Mouse (Mus musculus): ENCODE results near the gene Rpl23a. TPM values are rescaled to one million over a fixed set of nuclear protein-coding genes. Genes with fewer than 3 reads are reported as not detected.

Gene Rpl23a
- polyA plus RNA-seq, 1 experiment from 2014 or later, result 1,230 TPM

DNA sequence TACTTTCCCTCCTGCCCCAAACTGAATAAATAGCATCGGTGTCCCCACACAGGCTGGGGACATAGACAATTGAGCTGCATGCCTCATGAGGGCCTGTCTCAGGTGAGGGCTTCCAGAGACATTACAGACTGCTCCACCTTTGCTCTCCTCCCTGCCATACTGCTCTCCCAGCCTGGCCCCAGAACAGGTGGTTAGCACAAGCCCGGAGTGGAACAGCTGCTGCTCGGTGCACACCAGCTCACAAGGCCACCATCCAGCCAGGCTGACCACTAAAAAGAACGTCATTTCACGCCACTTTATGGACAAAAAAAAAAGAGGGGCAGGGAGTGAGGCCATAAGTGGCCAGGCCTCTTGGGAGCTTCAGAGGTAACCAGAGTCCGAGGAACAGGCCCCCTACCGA, 23.8 kb upstream of the Rpl23a start:
- Histone ChIP-seq H3K4me3 (ENCODE audit: low read depth, low read length) (no peak overlapping the region), H3K9me3 (ENCODE audit: control insufficient read depth, low read length) (no peaks in the 10 kb centered on the region), H3K27me3 (ENCODE audit: control insufficient read depth, insufficient read depth, low read length) (no peaks in the 10 kb centered on the region), H3K27ac (ENCODE audit: low read depth, low read length) (peak overlapping the region; percentile 96), H3K36me3 (ENCODE audit: control insufficient read depth, insufficient read depth, low read length) (peaks cover 35% of the 10 kb centered on the region), H3K9ac (ENCODE audit: low read length) (peak overlapping the region; percentile 37), H3K4me2 (ENCODE audit: low read depth) (no peak overlapping the region), H3K4me1 (ENCODE audit: control insufficient read depth, insufficient read depth, low read length) (peaks cover 28% of the 10 kb centered on the region)
- WGBS, result 67% methylated on average over 7 of the region's 7 CpGs
- ATAC-seq (ENCODE audit: insufficient read depth, low FRiP score, low TSS enrichment), result no peak
- no peak for DNase-seq (ENCODE audit: low spot score)

DNA sequence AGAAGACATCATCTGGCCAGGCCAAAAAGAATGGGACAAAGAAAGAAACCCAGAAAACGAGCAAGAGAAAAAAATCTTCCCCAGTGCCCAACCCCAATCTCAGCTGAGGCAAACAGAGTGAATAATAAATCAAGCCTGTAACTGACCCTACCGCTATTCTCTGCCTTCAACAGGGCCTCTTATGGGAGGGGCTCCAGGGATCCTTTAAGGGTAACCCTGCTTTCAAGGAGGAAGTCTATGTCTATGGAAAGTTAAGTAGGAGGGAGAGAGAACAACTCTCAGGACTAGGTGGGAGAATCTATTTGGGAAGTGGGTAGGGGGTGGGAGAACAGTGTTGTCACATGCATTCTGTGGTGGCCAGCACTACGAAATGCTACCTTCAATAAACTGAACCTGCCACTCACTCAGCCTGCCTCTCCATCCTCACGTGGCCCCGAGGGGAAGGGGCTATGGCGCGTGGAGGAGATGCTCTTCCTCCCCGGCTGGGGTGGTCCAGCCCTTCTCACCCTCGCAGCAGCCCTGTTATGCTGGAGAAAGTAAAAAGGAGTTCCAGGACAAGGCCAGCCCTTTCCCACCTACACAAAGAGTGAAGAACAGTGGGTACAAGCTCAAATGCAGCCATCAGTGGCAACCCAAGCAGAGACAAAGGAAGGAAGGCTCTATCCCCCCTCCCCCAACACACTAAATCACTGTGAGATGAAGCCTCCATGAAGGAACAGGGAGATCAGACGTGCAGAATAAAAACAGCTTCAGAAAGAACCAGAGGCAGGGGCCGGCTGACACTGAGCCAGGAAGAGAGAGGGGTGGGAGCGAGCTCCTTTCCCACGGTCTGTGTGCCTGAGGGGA, 22.2 kb upstream of the Rpl23a start:
- Histone ChIP-seq H3K9me3 (ENCODE audit: control insufficient read depth, low read length) (no peaks in the 10 kb centered on the region), H3K9ac (ENCODE audit: low read length) (peak overlapping the region; percentile 61), H3K4me1 (ENCODE audit: control insufficient read depth, insufficient read depth, low read length) (peaks cover 28% of the 10 kb centered on the region), H3K4me3 (ENCODE audit: low read depth, low read length) (no peak overlapping the region), H3K27me3 (ENCODE audit: control insufficient read depth, insufficient read depth, low read length) (no peaks in the 10 kb centered on the region), H3K27ac (ENCODE audit: low read depth, low read length) (peak overlapping the region; percentile 96), H3K4me2 (ENCODE audit: low read depth) (peak overlapping the region; percentile 21; the same call in 1 of the 2 replicates), H3K36me3 (ENCODE audit: control insufficient read depth, insufficient read depth, low read length) (peaks cover 25% of the 10 kb centered on the region)
- 44% methylated on average over 13 of the region's 13 CpGs for WGBS
- ATAC-seq (ENCODE audit: insufficient read depth, low FRiP score, low TSS enrichment) (peak; percentile 71), DNase-seq (ENCODE audit: low spot score) (peak; percentile 57)

DNA sequence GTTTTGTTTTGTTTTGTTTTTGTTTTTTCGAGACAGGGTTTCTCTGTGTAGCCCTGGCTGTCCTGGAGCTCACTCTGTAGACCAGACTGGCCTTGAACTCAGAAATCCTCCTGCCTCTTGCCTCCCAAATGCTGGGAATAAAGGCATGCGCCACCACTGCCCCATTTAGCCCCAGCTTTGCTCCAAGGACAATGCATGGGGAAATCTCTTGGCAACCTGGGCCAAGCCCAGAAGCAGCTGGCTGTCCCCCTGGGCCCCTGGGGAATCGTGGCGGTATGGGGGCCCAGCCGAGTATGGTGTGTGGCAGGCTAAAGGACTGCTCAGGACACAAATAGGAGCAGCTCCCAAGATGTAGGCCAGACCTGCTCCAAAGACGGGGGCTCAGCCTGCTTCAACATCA, 20.9 kb upstream of the Rpl23a start:
- Histone ChIP-seq H3K4me3 (ENCODE audit: low read depth, low read length) (no peak overlapping the region), H3K4me1 (ENCODE audit: control insufficient read depth, insufficient read depth, low read length) (peaks cover 28% of the 10 kb centered on the region), H3K27me3 (ENCODE audit: control insufficient read depth, insufficient read depth, low read length) (no peaks in the 10 kb centered on the region), H3K27ac (ENCODE audit: low read depth, low read length) (peak overlapping the region; percentile 96), H3K36me3 (ENCODE audit: control insufficient read depth, insufficient read depth, low read length) (peaks cover 18% of the 10 kb centered on the region), H3K4me2 (ENCODE audit: low read depth) (no peak overlapping the region), H3K9ac (ENCODE audit: low read length) (0 out of 2 replicates have a peak overlapping the region, but pooled peaks have one; percentile 26), H3K9me3 (ENCODE audit: control insufficient read depth, low read length) (no peaks in the 10 kb centered on the region)
- no peak for DNase-seq (ENCODE audit: low spot score)
- 67% methylated on average over 6 of the region's 6 CpGs for WGBS
- no peak for ATAC-seq (ENCODE audit: insufficient read depth, low FRiP score, low TSS enrichment)

DNA sequence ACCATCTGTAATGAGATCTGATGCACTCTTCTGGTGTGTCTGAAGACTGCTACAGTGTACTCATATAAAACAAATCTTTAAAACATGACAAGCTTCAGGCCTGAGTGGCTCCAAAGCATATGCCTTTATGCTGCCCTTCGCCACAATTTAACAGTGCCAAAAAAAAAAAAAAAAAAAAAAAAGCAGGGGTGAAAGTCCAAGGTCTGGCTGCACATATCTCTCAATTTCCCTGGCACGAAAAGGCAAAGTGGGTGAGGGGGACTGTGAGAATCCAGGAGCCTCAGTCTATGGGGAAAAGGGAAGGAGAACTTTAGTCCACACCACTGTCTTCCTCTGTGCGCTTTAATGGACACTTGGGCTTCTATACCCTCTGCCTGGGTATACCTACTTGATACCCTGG, 19.0 kb upstream of the Rpl23a start:
- no peaks in the 10 kb centered on the region for H3K27me3 ChIP-seq (ENCODE audit: control insufficient read depth, insufficient read depth, low read length)
- ATAC-seq (ENCODE audit: insufficient read depth, low FRiP score, low TSS enrichment) (no peak), DNase-seq (ENCODE audit: low spot score) (no peak)
- H3K9me3 ChIP-seq (ENCODE audit: control insufficient read depth, low read length), result no peaks in the 10 kb centered on the region
- peaks cover 4% of the 10 kb centered on the region; the same call in 1 of the 2 replicates for H3K36me3 ChIP-seq (ENCODE audit: control insufficient read depth, insufficient read depth, low read length)
- 90% methylated on average over 3 of the region's 3 CpGs for WGBS
- no peak overlapping the region for H3K4me3 ChIP-seq (ENCODE audit: low read depth, low read length)
- H3K27ac ChIP-seq (ENCODE audit: low read depth, low read length), result no peak overlapping the region
- H3K4me2 ChIP-seq (ENCODE audit: low read depth), result no peak overlapping the region
- H3K4me1 ChIP-seq (ENCODE audit: control insufficient read depth, insufficient read depth, low read length), result peaks cover 28% of the 10 kb centered on the region
- no peak overlapping the region for H3K9ac ChIP-seq (ENCODE audit: low read length)

DNA sequence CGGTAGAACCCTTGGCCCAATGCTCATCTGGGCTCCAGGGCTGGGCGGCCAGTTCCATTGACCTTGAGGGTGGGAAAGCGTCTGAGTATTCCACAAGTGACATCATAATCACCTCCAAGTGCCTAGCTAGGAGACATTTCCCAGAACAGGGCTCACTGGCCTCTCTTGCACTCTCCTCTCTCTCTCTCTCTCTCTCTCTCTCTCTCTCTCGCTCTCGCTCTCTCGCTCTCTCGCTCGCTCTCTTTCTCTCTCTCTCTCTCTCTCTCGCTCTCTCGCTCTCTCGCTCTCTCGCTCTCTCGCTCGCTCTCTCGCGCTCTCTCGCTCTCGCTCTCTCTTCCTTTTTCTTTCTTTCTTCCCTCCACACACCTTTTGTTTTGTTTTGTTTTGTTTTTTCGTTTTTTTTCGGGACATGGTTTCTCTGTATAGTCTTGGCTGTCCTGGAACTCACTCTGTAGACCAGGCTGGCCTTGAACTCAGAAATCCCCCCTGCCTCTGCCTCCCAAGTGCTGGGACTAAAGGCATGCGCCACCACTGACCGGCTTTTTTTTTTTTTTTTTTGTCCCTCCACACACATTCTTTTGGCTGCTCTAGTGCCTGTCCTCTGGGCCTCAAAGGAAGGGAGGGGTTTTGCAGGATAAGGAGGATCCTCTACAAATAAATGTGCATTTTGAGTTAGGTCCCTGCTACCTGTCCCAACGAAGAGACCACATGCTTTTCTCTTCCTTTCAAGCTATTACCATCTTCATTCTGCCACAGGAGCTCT, 11.9 kb upstream of the Rpl23a start:
- H3K36me3 ChIP-seq (ENCODE audit: control insufficient read depth, insufficient read depth, low read length), result peaks cover 8% of the 10 kb centered on the region
- H3K27me3 ChIP-seq (ENCODE audit: control insufficient read depth, insufficient read depth, low read length), result no peaks in the 10 kb centered on the region
- peak overlapping the region; percentile 30 for H3K4me3 ChIP-seq (ENCODE audit: low read depth, low read length)
- peak overlapping the region; percentile 46 for H3K4me2 ChIP-seq (ENCODE audit: low read depth)
- no peak overlapping the region for H3K9ac ChIP-seq (ENCODE audit: low read length)
- WGBS, result 66% methylated on average over 23 of the region's 23 CpGs
- H3K4me1 ChIP-seq (ENCODE audit: control insufficient read depth, insufficient read depth, low read length), result 0 out of 2 replicates have a peak, but pooled peaks cover 2% of the 10 kb centered on the region
- no peak overlapping the region for H3K27ac ChIP-seq (ENCODE audit: low read depth, low read length)
- H3K9me3 ChIP-seq (ENCODE audit: control insufficient read depth, low read length), result no peaks in the 10 kb centered on the region
- DNase-seq (ENCODE audit: low spot score), result no peak
- ATAC-seq (ENCODE audit: insufficient read depth, low FRiP score, low TSS enrichment), result no peak

DNA sequence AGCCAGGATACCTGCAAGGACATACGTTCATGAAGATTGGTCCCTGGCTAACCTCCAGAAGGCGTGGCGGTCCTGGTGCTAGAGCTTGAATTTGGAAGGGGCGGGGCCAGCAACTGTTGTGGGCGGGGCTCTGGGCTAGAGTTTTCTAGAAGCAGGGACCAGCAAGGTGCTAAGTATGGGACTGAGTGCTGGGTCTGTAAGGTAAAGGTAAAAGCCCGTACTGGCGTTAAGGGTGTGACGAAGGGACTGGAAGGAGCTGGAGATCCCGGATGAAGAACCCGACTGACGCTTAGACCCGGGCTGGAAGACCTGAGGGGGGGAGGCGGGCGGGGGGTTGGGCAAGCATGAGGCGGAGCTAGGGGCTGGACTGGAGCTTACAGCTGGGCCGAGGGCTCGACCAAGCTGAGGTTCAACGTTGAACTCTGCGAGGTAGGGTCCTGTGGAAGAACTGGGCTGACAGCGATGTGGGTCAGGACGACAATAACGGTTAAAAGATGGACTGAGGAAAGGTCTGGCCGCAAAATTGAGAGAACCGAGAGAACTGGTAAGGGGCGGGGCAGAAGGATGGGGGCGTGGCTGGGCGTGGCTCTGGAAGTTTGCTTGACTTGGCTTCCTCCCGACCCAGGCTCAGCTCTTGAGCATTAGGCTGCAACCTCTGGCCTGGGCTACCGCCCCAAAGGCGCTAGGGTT, 11.2 kb upstream of the Rpl23a start:
- 2% methylated on average over 30 of the region's 30 CpGs for WGBS
- H3K27me3 ChIP-seq (ENCODE audit: control insufficient read depth, insufficient read depth, low read length), result no peaks in the 10 kb centered on the region
- H3K36me3 ChIP-seq (ENCODE audit: control insufficient read depth, insufficient read depth, low read length), result peaks cover 8% of the 10 kb centered on the region
- H3K4me2 ChIP-seq (ENCODE audit: low read depth), result peak overlapping the region; percentile 46
- no peak overlapping the region for H3K9ac ChIP-seq (ENCODE audit: low read length)
- DNase-seq (ENCODE audit: low spot score), result peak; percentile 74
- no peak overlapping the region for H3K27ac ChIP-seq (ENCODE audit: low read depth, low read length)
- H3K4me1 ChIP-seq (ENCODE audit: control insufficient read depth, insufficient read depth, low read length), result peaks cover 7% of the 10 kb centered on the region; the same call in 1 of the 2 replicates
- no peak for ATAC-seq (ENCODE audit: insufficient read depth, low FRiP score, low TSS enrichment)
- H3K4me3 ChIP-seq (ENCODE audit: low read depth, low read length), result peak overlapping the region; percentile 30
- no peaks in the 10 kb centered on the region for H3K9me3 ChIP-seq (ENCODE audit: control insufficient read depth, low read length)

DNA sequence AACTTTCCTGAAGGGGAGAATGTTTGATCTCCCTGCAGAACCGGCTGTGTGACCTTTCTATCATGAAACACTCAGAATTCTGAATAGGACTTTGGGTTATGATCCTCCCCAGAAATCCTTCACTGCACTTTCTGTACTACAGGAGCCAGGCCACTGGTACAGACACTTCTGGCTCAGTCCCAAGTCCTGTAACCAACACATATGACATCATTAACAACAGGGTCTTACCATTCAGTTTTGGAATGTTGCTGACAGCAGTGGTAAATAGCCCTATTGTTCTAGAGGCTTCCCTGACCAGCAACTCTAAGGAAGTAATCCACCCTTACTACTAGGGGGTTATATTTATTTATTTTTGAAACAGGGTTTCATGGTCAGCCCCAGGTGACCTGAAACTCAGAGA, 9.7 kb upstream of the Rpl23a start, which contains the start of gene Proca1:
Gene Proca1 (plus strand): TSS at position 280 of the 400 bp plus-strand sequence.
- H3K4me3 ChIP-seq (ENCODE audit: low read depth, low read length), result peak within 1 kb of the TSS; percentile 30

DNA sequence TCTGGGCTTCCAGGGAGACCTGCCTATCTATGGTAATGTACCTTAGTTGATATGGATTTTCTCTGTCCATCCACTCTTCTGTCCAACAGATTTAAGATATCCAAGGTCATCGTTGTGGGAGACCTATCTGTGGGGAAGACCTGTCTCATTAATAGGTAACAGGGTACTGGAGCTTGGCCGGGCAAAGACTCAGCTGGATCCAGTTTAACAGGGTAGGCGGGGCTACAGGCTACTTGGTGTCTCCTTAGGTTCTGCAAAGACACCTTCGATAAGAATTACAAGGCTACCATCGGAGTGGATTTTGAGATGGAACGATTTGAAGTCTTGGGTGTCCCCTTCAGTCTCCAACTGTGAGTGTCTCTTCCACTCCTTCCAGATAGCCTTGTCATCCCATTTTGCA, 6.7 kb upstream of the Rpl23a start:
- 68% methylated on average over 6 of the region's 6 CpGs for WGBS
- DNase-seq (ENCODE audit: low spot score) (no peak), ATAC-seq (ENCODE audit: insufficient read depth, low FRiP score, low TSS enrichment) (no peak)
- peak overlapping the region; percentile 52 for H3K4me2 ChIP-seq (ENCODE audit: low read depth)
- H3K9ac ChIP-seq (ENCODE audit: low read length), result 0 out of 2 replicates have a peak overlapping the region, but pooled peaks have one; percentile 19
- peaks cover 8% of the 10 kb centered on the region for H3K36me3 ChIP-seq (ENCODE audit: control insufficient read depth, insufficient read depth, low read length)
- peaks cover 7% of the 10 kb centered on the region; the same call in 1 of the 2 replicates for H3K4me1 ChIP-seq (ENCODE audit: control insufficient read depth, insufficient read depth, low read length)
- no peaks in the 10 kb centered on the region for H3K9me3 ChIP-seq (ENCODE audit: control insufficient read depth, low read length)
- H3K27ac ChIP-seq (ENCODE audit: low read depth, low read length), result peak overlapping the region; percentile 92
- peak overlapping the region; percentile 65; the same call in 1 of the 2 replicates for H3K4me3 ChIP-seq (ENCODE audit: low read depth, low read length)
- H3K27me3 ChIP-seq (ENCODE audit: control insufficient read depth, insufficient read depth, low read length), result no peaks in the 10 kb centered on the region

More for the DNA sequence above, 9.7 kb upstream of the Rpl23a start, which contains the start of gene Proca1:
- Histone ChIP-seq H3K36me3 (ENCODE audit: control insufficient read depth, insufficient read depth, low read length) (peaks cover 8% of the 10 kb centered on the region), H3K9me3 (ENCODE audit: control insufficient read depth, low read length) (no peaks in the 10 kb centered on the region), H3K27me3 (ENCODE audit: control insufficient read depth, insufficient read depth, low read length) (no peaks in the 10 kb centered on the region), H3K4me2 (ENCODE audit: low read depth) (peak within 1 kb of the TSS; percentile 46; the same call in 1 of the 2 replicates), H3K4me1 (ENCODE audit: control insufficient read depth, insufficient read depth, low read length) (peaks cover 7% of the 10 kb centered on the region; the same call in 1 of the 2 replicates), H3K27ac (ENCODE audit: low read depth, low read length) (no peak within 1 kb of the TSS), H3K9ac (ENCODE audit: low read length) (no peak within 1 kb of the TSS)
- WGBS, result 91% methylated on average over 1 of the region's 1 CpGs
- no peak for DNase-seq (ENCODE audit: low spot score)
- ATAC-seq (ENCODE audit: insufficient read depth, low FRiP score, low TSS enrichment), result no peak

Data from neural tube, embryonic 11.5 days (tissue).